Mouse (Mus musculus) heart, embryonic 14.5 days (tissue): Measurements from ENCODE around the gene Erbb3. TPM values are rescaled to one million over a fixed set of nuclear protein-coding genes. Genes with fewer than 3 reads are reported as not detected.
"Not testable (repeated sequence)": the region's sequence is repeated elsewhere in the genome, so short reads cannot be mapped to it uniquely, and the experiment has no call there.

Experiments used
- ATAC-seq: fragments of 200-750 bp; cut with Nextera tagmentation; 2 replicates; pipeline ENCODE4 v1.8.0; 2017; ENCODE audit warnings: low read depth, moderate TSS enrichment; ENCODE audit not compliant: insufficient number of reproducible peaks, insufficient read depth, low FRiP score
- H3K27ac ChIP-seq, 2 experiments: fragments of 200-500 bp in 1 of 2; fragments of 300-500 bp in 1 of 2; sonication (generic) in 1 of 2; replicated peaks in 1 of 2; 2 replicates each; pipeline ENCODE4 v1.5.1; 2012 to 2014; ENCODE audit warnings: low read depth in 2 of 2, low read length in 2 of 2, control low read depth in 1 of 2, mild to moderate bottlenecking in 1 of 2, mixed read lengths in 1 of 2; ENCODE audit not compliant: control insufficient read depth in 1 of 2, insufficient read depth in 1 of 2
- H3K27me3 ChIP-seq: fragments of 300-500 bp; sonication (generic); 2 replicates; pipeline ENCODE4 v1.6.1; 2014; ENCODE audit warnings: mild to moderate bottlenecking, low read length, control low read depth; ENCODE audit not compliant: control insufficient read depth, insufficient read depth
- H3K36me3 ChIP-seq: fragments of 300-500 bp; sonication (generic); 2 replicates; pipeline ENCODE4 v1.6.1; 2014; ENCODE audit warnings: mild to moderate bottlenecking, control low read depth, low read length, mixed read lengths; ENCODE audit not compliant: control insufficient read depth, insufficient read depth
- H3K4me1 ChIP-seq, 2 experiments: fragments of 200-500 bp in 1 of 2; fragments of 300-500 bp in 1 of 2; sonication (generic) in 1 of 2; 2 replicates each; pipeline ENCODE4 v1.6.1; 2012 to 2014; ENCODE audit warnings: low read length in 2 of 2, control low read depth in 1 of 2, mixed read lengths in 1 of 2; ENCODE audit not compliant: control insufficient read depth in 2 of 2, insufficient read depth in 2 of 2
- H3K4me2 ChIP-seq: fragments of 300-500 bp; sonication (generic); 2 replicates; pipeline ENCODE4 v1.6.1; 2014; ENCODE audit warnings: mild to moderate bottlenecking, low read length
- H3K4me3 ChIP-seq, 2 experiments: fragments of 200-500 bp in 1 of 2; fragments of 300-500 bp in 1 of 2; sonication (generic) in 1 of 2; 2 replicates each; pipeline ENCODE4 v1.5.1; 2012 to 2014; ENCODE audit warnings: low read length in 2 of 2, mild to moderate bottlenecking in 2 of 2, control low read depth in 1 of 2, low read depth in 1 of 2, moderate library complexity in 1 of 2; ENCODE audit not compliant: control insufficient read depth in 1 of 2, insufficient read depth in 1 of 2
- H3K9ac ChIP-seq: fragments of 300-500 bp; sonication (generic); 2 replicates; pipeline ENCODE4 v1.6.1; 2014; ENCODE audit warnings: mild to moderate bottlenecking, low read length
- H3K9me3 ChIP-seq: fragments of 300-500 bp; sonication (generic); 2 replicates; pipeline ENCODE4 v1.6.1; 2016; ENCODE audit warnings: low read length, control low read depth; ENCODE audit not compliant: control insufficient read depth
- WGBS: fragments of 180-500 bp; shearing (Covaris S2); extraction: QIAGEN DNeasy Blood & Tissue Kit; methylation state at CpG from one replicate; pipeline ENCODE4 v1.1.7; 2014; 5-methylcytosine and 5-hydroxymethylcytosine counted together
- polyA plus RNA-seq: library from polyadenylated mRNA; unstranded; fragments of >200 nt; fragmentation: Nextera tagmentation; extraction: Ambion mirVana; gene quantifications from 2 replicates; pipeline ENCODE4 v1.2.1, GENCODE M21; 2014

The Erbb3 gene
- polyA plus RNA-seq, 1 experiment from 2014 or later, result 2.9 TPM

DNA sequence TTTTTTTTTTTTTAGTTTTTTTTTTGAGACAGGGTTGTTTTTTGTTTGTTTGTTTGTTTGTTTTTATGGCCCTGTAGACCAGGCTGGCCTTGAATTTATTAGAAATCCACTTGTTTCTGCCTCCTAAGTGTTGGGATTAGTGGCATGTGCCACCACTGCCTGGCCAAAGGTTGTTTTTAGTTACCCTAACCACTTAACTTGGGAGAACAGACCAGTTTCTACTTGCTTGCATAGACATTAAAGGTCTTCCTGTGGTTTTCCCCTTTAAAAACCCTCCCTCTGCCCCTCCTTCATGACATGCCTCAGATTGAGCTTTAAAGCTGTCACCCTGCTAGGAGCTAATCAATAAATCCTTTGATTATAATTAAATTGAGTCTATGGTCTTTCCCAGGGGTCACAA lies 30.8 kb upstream of the Erbb3 start:
- Histone ChIP-seq H3K9me3 (no peaks in the 10 kb centered on the region), H3K27me3 (no peaks in the 10 kb centered on the region), H3K36me3 (peaks cover 24% of the 10 kb centered on the region), H3K4me1 (peaks cover 2 to 3% of the 10 kb centered on the region in 2 experiments; a peak in 3 of 4 replicates), H3K4me2 (no peak overlapping the region), H3K9ac (no peak overlapping the region), H3K27ac (no peak overlapping the region), H3K4me3 (no peak overlapping the region)
- no peak for ATAC-seq

DNA sequence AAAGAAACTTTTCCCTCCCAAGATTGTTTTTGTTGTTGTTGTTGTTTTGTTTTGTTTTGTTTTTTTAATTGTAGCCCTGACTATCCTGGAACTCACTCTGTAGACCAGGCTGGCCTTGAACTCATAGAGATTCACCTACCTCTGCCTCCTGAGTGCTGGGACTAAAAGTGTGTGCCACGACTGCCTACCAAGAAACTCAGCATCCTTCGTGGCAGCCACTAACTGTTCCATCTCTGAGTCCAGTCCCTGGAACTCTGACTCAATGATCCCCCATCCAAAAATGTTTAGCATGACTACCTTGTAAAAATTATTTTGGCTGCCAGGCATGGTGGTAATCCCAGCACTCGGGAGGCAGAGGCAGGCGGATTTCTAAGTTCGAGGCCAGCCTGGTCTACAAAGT lies 29.7 kb upstream of the Erbb3 start:
- not testable (repeated sequence) for H3K27me3 ChIP-seq, H3K9ac ChIP-seq, ATAC-seq, H3K4me3 ChIP-seq, H3K4me1 ChIP-seq, H3K9me3 ChIP-seq, H3K27ac ChIP-seq, H3K4me2 ChIP-seq
- WGBS, result 84% methylated on average over 5 of the region's 5 CpGs
- H3K36me3 ChIP-seq, result peaks cover 13% of the 10 kb centered on the region

DNA sequence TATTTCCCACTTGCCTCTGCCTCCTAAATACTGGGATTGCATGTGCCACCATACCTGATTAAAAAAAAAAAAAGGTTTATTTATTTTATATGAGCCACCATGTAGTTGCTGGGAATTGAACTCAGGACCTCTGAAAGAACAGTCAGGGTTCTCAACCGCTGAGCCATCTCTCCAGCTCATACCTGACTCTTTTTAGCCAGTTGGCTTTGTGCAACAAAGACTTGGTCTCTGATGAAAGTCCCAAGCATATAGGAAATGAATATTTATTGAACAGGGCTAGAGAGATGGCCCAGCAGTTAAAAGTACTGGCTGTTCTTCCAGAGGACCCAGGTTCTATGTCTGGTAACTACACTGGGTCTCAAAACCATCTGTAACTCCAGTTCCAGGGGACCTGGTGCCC lies 29.1 kb upstream of the Erbb3 start:
- Histone ChIP-seq H3K4me3 (no peak overlapping the region), H3K4me2 (no peak overlapping the region), H3K27me3 (no peaks in the 10 kb centered on the region), H3K9me3 (no peaks in the 10 kb centered on the region), H3K9ac (no peak overlapping the region), H3K27ac (no peak overlapping the region), H3K4me1 (no peaks in the 10 kb centered on the region), H3K36me3 (peaks cover 8% of the 10 kb centered on the region)
- no peak for ATAC-seq
- WGBS, result 73% methylated on average over 1 of the region's 1 CpGs

DNA sequence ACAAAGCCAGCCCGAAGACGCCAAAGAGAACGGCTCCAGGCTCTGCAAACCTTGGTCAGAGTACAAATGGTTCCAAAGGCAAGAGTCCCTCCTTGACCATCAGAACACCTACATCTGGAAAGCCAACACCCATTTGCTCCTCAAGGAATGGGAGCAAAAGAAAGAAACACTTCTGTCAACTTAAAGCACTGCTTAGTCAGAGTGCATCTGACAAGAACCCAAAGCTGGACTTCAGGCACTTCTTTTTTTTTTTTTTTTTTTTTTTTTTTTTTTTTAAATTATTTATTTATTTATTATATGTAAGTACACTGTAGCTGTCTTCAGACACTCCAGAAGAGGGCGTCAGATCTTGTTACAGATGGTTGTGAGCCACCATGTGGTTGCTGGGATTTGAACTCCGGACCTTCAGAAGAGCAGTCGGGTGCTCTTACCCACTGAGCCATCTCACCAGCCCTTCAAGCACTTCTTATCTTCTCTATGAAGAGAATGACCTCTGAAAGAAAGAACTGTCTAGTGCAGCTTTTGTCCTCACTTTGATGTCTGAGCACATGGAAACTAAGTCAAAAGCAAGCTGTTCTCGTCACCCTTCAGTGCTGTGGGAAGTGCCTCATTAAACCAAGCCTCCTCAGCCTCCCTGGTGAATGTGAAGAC lies 26.5 kb upstream of the Erbb3 start:
- not testable (repeated sequence) for H3K4me1 ChIP-seq, H3K9me3 ChIP-seq, H3K36me3 ChIP-seq, ATAC-seq, H3K4me3 ChIP-seq, H3K27ac ChIP-seq, H3K4me2 ChIP-seq, H3K27me3 ChIP-seq, H3K9ac ChIP-seq
- WGBS, result 88% methylated on average over 6 of the region's 7 CpGs

DNA sequence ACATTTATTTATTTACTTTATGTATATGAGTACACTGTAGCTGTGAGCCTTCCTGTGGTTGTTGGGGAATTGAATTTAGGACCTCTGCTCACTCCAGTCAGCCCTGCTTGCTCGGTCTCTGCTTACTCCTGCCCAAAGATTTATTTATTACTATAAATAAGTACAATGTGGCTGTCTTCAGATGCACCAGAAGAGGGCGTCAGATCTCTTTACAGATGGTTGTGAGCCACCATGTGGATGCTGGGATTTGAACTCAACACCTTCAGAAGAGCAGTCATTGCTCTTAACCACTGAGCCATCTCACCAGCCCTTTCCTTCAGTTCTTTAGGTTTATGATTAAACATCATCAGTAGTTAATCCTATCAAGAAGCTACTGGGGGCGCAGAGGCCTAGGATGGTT lies 25.5 kb upstream of the Erbb3 start:
- Histone ChIP-seq H3K9ac (no peak overlapping the region), H3K27ac (no peak overlapping the region), H3K4me2 (no peak overlapping the region), H3K4me3 (no peak overlapping the region), H3K4me1 (no peaks in the 10 kb centered on the region), H3K27me3 (no peaks in the 10 kb centered on the region), H3K36me3 (no peaks in the 10 kb centered on the region), H3K9me3 (no peaks in the 10 kb centered on the region)
- WGBS, result 59% methylated on average over 3 of the region's 3 CpGs
- ATAC-seq, result no peak

DNA sequence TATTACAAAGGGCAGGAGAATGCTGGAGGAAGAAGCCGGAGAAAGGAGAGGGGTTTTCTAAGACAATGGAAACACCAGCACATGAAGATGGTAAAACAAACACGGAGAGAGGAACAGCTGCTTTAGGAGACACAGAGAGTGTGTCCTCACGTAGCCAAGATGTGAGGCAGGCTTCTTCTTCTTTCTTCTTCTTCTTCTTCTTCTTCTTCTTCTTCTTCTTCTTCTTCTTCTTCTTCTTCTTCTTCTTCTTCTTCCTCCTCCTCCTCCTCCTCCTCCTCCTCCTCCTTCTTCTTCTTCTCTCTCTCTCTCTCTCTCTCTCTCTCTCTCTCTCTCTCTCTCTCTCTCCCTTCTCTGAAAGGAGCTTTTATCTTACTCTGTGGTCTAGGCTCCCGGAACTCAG lies 24.4 kb upstream of the Erbb3 start:
- H3K4me1 ChIP-seq, H3K9ac ChIP-seq: not testable (repeated sequence)

DNA sequence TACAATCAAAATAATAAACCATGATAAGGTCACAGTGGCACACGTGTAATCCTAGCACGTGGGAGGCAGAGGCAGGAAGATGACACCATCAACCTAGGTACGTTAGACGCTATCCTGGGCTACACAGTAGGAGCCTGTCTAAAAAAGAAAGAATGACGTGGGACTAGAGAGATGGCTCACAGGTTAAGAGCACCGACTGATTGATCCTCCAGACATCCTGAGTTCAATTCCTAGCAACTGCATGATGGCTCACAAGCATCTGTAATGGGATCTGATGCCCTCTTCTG lies 23.6 kb upstream of the Erbb3 start:
- no peak overlapping the region for H3K4me3 ChIP-seq
- H3K36me3 ChIP-seq, result no peaks in the 10 kb centered on the region
- H3K4me2 ChIP-seq, result no peak overlapping the region; the same call in 1 of the 2 replicates
- H3K27ac ChIP-seq, result no peak overlapping the region
- no peak overlapping the region for H3K9ac ChIP-seq
- H3K9me3 ChIP-seq, result no peaks in the 10 kb centered on the region
- 31% methylated on average over 6 of the region's 6 CpGs for WGBS
- H3K4me1 ChIP-seq, result no peaks in the 10 kb centered on the region
- H3K27me3 ChIP-seq, result no peaks in the 10 kb centered on the region
- no peak for ATAC-seq

More for the DNA sequence above, 24.4 kb upstream of the Erbb3 start:
- not testable (repeated sequence) for H3K4me2 ChIP-seq, ATAC-seq, H3K27me3 ChIP-seq, H3K27ac ChIP-seq, H3K4me3 ChIP-seq, H3K36me3 ChIP-seq, H3K9me3 ChIP-seq
- WGBS, result 50% methylated on average over 4 of the region's 4 CpGs

DNA sequence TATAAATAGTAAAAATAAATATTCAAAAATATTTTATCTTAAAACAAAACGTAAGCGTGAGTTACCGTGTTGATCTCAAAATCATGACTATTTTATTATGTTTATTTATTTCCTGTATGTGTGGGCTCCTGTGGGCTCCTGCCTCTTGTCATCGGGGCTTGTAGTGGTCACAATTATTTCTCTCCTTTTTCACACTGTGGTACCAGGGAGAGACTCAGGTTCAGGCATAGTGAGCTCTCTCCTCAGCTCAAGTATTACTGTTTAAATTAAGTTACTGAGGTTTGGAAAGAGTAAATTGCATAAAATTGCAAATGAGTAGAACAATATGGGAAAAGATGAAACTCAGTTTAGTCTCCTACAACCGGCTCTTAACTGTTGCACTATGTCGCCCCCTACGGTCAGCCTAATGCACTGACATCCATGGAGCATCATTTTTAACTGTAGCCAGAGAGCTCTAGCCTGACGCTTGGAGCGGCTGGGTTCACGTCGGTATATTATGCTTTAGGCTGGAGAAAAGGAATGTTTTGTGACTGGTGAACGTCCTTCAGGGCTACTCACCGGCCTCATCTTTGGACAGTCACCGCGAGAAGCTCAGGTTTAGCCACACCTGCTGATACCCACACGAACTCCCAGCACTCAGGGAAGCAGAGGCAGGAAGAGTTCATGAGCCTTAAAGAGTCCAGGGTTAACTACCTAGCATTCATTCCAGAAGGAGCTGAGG lies 23.1 kb upstream of the Erbb3 start:
- H3K9ac ChIP-seq, result no peak overlapping the region
- H3K4me2 ChIP-seq, result peak overlapping the region; percentile 31
- H3K4me3 ChIP-seq, result no peak overlapping the region
- H3K9me3 ChIP-seq, result no peaks in the 10 kb centered on the region
- H3K4me1 ChIP-seq, result no peaks in the 10 kb centered on the region
- H3K36me3 ChIP-seq, result no peaks in the 10 kb centered on the region
- 13% methylated on average over 16 of the region's 16 CpGs for WGBS
- no peak for ATAC-seq
- no peaks in the 10 kb centered on the region for H3K27me3 ChIP-seq
- H3K27ac ChIP-seq, result no peak overlapping the region
